Mouse (Mus musculus) brain, embryonic 18.5 days (tissue): ENCODE measurements at regions not wholly inside any gene's neighbourhood (a gene's known extent, or its start where the extent isn't known, plus 50 kb on each side); places are given as distances from the start of the nearest gene placed in this dataset.

Source experiments
- DNase-seq: peaks from one replicate; pipeline ENCODE4 v3.0.0-alpha.2; 2012; ENCODE audit warnings: low read depth, low spot score

GRCm38 (mm10) chr15:7459992-7460820 is 62.0 kb upstream of the Egflam start:
- DNase-seq: no peak

GRCm38 (mm10) chr15:7462549-7462948 is 64.4 kb upstream of the Egflam start:
- DNase-seq: no peak

- DNase-seq: no peak
Observed at GRCm38 (mm10) chr15:7463444-7464350, 65.5 kb upstream of the Egflam start.

DNA sequence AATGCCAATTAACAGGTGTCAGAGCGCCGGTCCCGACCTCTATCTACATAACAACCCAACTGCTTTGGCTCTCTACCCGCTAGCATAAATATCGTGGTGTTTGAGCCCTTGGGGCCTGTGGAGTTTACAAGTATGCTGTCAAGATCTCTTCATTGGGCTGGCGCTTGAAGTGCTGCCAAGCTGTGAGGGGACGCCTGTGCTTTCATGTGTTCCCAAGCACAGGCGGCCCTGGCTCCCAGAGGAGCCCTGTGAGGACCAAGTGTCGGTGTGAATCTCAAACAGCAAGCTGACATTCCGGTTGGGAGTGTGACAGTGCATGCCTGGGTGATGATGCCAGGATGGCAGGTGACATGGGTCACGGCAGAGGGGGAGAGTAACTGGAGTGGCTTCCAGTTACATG is 82.0 kb upstream of the Egflam start:
- peak; percentile 36 for DNase-seq

DNA sequence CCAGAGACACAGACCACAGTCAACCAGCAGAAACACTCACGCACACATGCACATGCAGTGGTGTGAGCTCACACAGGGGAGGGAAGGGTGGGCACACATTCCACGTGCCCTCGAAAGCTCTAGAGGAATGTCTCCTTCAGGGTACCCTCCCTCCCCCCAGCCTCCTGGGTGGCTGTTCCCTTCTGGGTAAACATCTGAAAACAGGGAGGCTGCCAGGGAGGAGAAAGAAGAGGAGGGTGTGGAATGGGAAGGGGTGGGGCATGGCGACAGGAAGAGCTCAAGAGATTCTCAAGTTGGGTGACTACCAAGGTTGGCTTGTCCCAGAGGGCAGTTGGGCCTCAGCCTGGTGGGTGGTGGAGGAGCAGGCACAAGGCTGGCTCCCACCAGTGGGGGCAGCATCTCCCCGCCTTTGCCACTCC is 82.6 kb upstream of the Egflam start:
- no peak for DNase-seq

- no peak for DNase-seq
Observed at GRCm38 (mm10) chr15:7483686-7484085, 85.5 kb upstream of the Egflam start.

GRCm38 (mm10) chr15:7491091-7491490 is 92.9 kb upstream of the Egflam start:
- DNase-seq: no peak

DNA sequence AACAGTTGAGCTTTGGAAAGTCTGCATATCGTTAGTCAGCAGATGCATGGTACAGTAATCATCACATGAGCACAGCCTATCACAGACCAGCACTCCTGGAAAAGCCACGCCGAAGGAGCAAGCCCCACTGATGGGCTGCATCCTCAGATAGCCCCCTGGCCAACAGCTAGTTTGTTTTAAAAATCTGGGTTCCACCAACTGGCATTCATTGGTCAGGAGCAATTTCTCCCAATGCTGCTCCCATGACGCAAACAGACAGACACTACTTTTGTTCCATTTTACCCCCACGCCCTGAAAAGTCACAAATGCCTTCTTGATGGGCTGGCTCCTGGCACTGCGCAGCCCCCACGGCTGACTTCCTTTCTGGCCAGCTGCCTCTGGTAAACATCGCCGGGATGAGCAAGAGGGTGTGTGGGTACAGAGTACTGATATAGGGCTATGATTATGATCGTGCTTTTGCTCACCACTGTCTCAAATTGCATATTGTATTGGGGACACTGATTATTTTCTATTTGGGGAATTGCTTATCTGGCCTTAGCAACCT is 95.0 kb upstream of the Egflam start:
- DNase-seq: no peak

DNA sequence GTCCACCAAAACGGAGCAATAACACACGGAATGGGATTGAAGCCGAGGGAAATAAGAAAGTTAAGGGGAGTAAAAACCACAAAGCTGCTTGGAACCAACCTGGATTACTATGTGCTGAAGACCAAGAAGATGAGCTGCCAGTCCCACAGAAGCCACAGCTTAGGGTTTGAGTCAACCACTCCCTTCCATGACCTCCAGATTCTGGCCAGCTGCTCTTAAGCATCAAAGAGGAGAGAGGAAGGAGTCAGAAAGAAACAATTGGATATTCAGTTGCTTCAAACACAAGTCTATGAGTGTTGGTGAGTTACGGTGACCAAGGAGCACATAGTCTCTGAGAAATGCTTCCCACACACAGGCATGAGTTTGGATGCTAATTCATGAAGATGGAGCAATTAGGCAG is 99.7 kb upstream of the Egflam start:
- no peak for DNase-seq

DNA sequence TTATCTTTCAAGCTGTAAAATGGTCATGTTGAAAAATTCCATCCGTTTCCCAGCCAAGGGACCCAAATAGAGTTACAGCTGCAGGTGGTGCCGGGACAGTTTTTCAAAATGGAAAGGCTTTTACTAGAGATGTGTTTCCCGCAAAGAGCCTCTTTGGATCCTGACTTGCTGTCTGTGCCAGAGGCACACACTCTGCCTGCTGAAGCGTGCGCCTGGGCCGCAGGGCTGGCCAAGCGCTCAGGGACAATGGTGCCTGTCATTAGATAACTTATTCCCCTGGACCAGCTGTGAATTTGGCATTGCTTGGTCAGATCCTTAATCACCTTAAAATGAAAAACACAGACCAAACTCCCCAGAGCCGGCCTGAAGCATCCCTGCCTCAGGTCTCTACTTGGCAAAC is 110.3 kb upstream of the Egflam start:
- no peak for DNase-seq

DNA sequence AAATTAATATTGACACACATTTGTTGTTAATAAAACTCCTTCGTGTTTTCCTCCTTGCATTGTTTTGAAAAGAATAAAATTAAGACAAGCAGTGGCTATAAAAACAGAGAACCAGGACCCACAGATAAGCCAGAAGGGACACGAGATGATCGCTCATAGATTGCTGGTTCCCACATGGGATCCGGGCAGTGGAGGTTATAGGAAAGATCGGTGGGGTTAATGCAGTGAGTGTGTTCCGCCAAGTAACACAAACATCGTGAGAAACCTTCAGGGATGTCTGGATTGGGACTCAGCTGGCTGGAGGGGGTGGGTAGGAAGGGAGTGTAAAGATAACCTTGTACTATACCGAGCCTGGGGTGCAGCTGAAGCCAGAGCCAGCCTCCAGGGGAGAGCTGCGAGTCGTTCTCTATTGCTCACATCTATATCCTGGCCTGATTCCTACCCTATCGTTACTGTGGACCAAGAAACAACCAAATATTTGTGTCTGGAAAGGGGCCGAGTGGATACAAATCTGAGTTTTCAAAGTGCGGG is 116.6 kb upstream of the Egflam start:
- no peak for DNase-seq

DNA sequence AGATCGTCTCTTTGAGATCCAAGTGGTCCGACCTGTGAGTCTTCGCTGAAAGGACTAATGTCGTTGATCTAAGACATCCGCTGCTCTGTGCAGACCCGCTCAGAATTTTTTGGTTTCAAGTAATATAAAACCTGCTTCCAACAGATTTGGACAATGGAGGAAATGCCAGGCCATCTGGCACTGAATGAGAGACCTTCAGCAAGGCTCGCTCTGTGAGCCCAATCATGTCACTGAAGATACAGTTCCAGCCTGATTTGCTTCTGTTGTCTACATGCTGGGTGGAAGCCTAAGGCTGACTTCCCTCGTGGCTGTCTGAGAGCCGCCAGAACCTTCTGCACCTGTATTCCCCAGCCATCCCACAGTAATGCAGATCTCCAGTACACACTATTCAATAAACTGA is 123.4 kb upstream of the Egflam start:
- no peak for DNase-seq

DNA sequence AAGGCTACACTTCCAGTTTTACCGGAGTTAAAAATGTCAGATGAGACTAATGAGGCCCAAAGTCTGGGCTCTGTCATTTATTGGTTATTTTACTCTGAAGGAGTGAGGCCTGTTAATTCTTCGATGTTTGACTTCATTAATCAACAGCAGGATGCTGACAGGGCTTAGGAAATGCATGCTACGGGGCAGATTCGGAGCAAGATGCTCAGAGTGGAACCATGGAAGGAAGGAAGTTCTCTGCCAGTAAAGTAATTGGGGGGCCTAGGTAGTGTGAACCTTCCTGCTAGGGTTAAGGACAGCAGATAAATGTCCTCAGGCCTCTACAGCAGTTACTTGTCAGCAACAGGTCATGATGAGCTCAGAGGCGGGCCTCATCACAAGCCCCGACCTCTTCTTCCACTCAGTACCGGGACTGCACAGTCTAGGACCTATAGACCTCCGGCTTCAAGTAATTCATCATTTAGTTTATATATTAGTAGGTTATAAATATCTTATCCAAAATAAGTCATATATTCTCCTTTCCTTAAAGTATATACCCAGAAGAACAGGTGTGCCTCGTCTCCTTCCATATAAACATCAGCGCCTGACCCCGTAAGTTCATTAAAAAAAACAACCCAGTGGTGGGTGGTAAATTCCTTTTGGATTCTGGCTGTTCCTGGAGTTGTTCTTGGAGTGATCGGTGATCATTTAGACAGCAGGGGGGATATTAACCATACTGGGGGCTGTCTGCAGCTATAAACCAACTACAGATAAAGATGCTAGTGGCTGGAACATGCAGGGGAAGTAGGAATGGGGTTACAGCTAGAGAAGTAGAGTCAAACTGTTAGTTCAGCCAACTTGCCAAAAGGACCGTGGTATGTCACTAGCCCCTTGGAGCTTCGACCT is 124.9 kb upstream of the Egflam start:
- DNase-seq: no peak

- no peak for DNase-seq
Observed at GRCm38 (mm10) chr15:7530959-7531588, 132.9 kb upstream of the Egflam start.

GRCm38 (mm10) chr15:7537858-7538257 is 139.7 kb upstream of the Egflam start:
- DNase-seq: no peak

DNA sequence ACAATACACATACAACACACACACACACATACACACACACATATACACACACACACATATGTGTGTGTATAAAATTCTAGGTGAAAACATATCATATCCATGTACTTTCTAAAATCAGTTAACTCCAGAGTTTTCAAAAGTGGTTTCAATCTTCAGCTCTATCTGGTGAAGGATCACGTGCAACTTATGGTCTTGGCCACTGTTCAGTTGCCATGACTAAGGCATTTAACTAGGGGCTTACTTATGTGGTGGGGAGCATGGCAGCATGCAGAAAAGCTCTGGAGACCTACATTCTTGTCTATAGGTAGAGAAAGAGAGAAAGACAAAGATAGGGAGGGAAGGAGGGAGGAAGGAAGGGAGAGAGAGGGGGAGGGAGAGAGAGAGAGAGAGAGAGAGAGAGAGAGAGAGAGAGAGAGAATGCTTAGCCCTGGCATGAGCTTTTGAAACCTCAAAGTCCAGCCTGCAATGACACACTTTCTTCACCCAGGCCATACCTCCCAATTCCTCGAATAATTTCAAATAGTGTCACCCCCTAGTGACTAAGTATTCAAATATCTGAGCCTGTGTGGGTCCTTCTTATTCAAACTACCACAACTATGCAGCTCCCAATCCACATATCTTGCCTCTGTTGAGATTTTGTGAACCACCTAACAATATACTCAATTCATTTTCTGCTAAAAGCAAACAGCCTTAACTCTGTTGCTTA is 155.1 kb upstream of the Egflam start:
- no peak for DNase-seq

GRCm38 (mm10) chr15:7554433-7554832 is 156.2 kb upstream of the Egflam start:
- DNase-seq: no peak

GRCm38 (mm10) chr15:7563279-7563678 is 165.1 kb upstream of the Egflam start:
- no peak for DNase-seq

DNA sequence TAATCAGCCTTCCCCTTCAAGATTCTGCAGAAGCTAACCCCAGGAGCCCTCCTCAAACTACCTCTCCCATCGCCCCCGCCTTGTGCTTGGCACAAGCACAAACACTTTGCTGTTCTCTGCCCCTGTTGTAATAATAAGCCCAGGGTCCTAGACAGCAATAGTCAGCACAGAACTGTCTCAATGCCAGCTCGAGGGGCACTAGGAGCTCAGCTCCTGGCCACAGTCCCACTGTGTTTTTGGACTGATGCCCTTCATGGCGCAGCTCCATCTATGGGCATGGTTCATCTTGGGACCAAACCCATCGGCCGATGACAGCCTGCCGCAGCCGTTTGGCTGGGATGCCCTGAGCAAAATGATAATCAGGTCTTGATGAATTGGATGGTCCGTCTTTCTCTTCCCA is 165.5 kb upstream of the Egflam start:
- peak; percentile 26 for DNase-seq

GRCm38 (mm10) chr15:7572221-7572620 is 174.0 kb upstream of the Egflam start:
- DNase-seq: no peak
